Mouse (Mus musculus): ENCODE measurements around the gene Mymx.

DNA sequence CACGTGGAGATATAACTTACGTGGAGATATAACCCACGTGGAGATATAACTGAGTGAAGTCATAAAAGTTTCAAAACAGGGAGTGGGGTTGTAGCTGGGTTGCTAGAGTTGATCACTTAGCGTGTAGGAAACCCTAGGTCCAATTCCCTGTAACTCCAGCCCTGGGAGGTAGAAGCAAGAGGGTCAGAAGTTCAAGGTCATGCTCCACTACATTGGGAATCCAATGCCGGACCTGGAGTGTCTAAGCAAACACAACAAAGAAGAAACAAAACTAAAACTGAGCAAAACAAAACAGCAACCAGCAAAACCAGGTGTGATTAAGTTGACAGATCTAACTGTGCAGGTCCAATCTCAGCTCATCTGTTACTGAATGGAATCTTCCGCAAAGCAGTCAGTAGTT, 15.8 kb upstream of the Mymx start:
- TF ChIP-seq CTCF (IDR thresholded peaks at IDR 0.05; ENCODE audit: insufficient read depth, low read depth, low read length) = no peak
- no peak for TF ChIP-seq POLR2A (IDR thresholded peaks at IDR 0.05; ENCODE audit: insufficient read depth, low read depth, low read length)
